In the genomic region with DNA sequence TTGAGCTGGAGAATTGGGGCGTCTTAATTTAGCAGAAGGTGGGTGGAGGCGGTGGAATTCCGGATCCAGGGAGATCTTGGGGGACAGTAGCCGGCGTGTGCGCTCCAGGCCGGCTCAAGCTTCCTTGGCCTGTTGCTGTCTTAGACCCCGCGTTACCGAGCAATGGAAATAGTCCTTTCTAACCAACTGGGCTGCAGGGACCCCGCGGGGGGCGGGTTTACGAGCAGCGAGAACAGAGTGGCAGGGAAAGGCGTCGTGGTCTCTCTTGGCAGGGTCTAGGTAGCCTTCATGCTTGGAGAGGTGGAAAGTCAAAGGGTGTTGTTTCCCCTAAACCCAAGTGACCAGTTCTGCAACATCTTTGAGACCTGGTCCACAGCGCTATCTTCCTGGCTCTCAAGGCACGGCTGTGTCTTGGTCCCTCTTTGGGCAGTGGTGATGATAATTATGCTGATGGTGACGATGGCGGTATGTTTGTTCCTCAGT, we compare ENCODE assay signal across 8 mouse cellular contexts. TPM values are rescaled to one million over a fixed set of nuclear protein-coding genes. Genes with fewer than 3 reads are reported as not detected.
DNase-seq lines count a peak whose midpoint lies in the region; ATAC-seq and TF ChIP-seq lines count a peak whose summit lies in the region.

No protein-coding gene starts in this region.

- ATAC-seq in forebrain, embryonic 15.5 days (replicated peaks), result peak; percentile 57
- peak; percentile 25; the same call in 1 of the 2 replicates for ATAC-seq in midbrain, embryonic 14.5 days (ENCODE audit: low FRiP score, low TSS enrichment)

- H3K27me3 ChIP-seq in forebrain, embryonic 15.5 days, result peaks cover 50% of the 10 kb centered on the region
- peaks cover 49% of the 10 kb centered on the region for H3K27me3 ChIP-seq in midbrain, embryonic 14.5 days (ENCODE audit: control insufficient read depth, insufficient read depth, low read length)

- peak; percentile 20; the same call in 1 of the 2 replicates for TF ChIP-seq POLR2A in bone marrow, adult 2 months (IDR thresholded peaks at IDR 0.05; ENCODE audit: borderline replicate concordance, control insufficient read depth, low read depth, low read length)

- H3K36me3 ChIP-seq in forebrain, embryonic 15.5 days, result no peaks in the 10 kb centered on the region
- no peaks in the 10 kb centered on the region for H3K36me3 ChIP-seq in midbrain, embryonic 14.5 days (ENCODE audit: control insufficient read depth, insufficient read depth, low read length)

- H3K9ac ChIP-seq in forebrain, embryonic 15.5 days (replicated peaks), result peak overlapping the region; percentile 36
- H3K9ac ChIP-seq in midbrain, embryonic 14.5 days (replicated peaks; ENCODE audit: low read length), result peak overlapping the region; percentile 34

- no peak for TF ChIP-seq CTCF in bone marrow, adult 2 months (IDR thresholded peaks at IDR 0.05; ENCODE audit: control insufficient read depth, insufficient read depth, low read length)

- H3K9me3 ChIP-seq in forebrain, embryonic 15.5 days, result no peaks in the 10 kb centered on the region
- no peaks in the 10 kb centered on the region for H3K9me3 ChIP-seq in midbrain, embryonic 14.5 days (ENCODE audit: control insufficient read depth, low read length)

- no peaks in the 10 kb centered on the region; the same call in 1 of the 2 replicates for H3K4me1 ChIP-seq in bone marrow, adult 2 months (ENCODE audit: control insufficient read depth, insufficient read depth, low read length)
- peaks cover 42% of the 10 kb centered on the region for H3K4me1 ChIP-seq in forebrain, embryonic 15.5 days
- peaks cover 8% of the 10 kb centered on the region; the same call in 1 of the 2 replicates for H3K4me1 ChIP-seq in midbrain, embryonic 14.5 days (ENCODE audit: control insufficient read depth, insufficient read depth, low read length)

- peak overlapping the region; percentile 84 for H3K4me2 ChIP-seq in forebrain, embryonic 15.5 days (replicated peaks)
- H3K4me2 ChIP-seq in midbrain, embryonic 14.5 days (ENCODE audit: low read length), result peak overlapping the region; percentile 74

- peak; percentile 12 to 41 for DNase-seq in left cerebral cortex, postnatal 25 days (ENCODE audit: low spot score in 2 of 2)
- no peak for DNase-seq in left cerebral cortex, adult 11 months (ENCODE audit: low spot score)
- peak; percentile 51 for DNase-seq in kidney, postnatal 10 days
- DNase-seq in midbrain, embryonic 14.5 days, result peak; percentile 65
- DNase-seq in spleen, postnatal 36 days (ENCODE audit: low spot score in 2 of 2), result no peak
- no peak for DNase-seq in layer of hippocampus, postnatal 36 days

- no peak overlapping the region for H3K4me3 ChIP-seq in bone marrow, adult 2 months (replicated peaks; ENCODE audit: control insufficient read depth, low read depth, low read length)
- H3K4me3 ChIP-seq in forebrain, embryonic 15.5 days, result peak overlapping the region; percentile 39
- H3K4me3 ChIP-seq in midbrain, embryonic 14.5 days (replicated peaks; ENCODE audit: low read depth, low read length), result peak overlapping the region; percentile 37

- WGBS in bone marrow, adult 2 months, result under 1% methylated on average over 21 of the region's 21 CpGs
- WGBS in forebrain, embryonic 15.5 days, result 0% methylated on average over 21 of the region's 21 CpGs
- WGBS in midbrain, embryonic 14.5 days, result 2% methylated on average over 21 of the region's 21 CpGs

- no peak overlapping the region for H3K27ac ChIP-seq in bone marrow, adult 2 months (ENCODE audit: control insufficient read depth, insufficient read depth, low read depth, low read length, poor library complexity)
- H3K27ac ChIP-seq in forebrain, embryonic 15.5 days (replicated peaks), result no peak overlapping the region
- H3K27ac ChIP-seq in midbrain, embryonic 14.5 days (replicated peaks; ENCODE audit: low read depth, low read length), result no peak overlapping the region

- intact Hi-C loops in left cerebral cortex, postnatal 25 days (cut with DNase I), result loop anchor here (1.0 to 10.0 kb wide), 11 partner anchors 359 to 1469 kb away; a partner anchor contains a TSS

RNA-seq across cellular contexts. Expression of a gene that starts 4.5 kb away (rescaled TPM):
- 10 to 100 TPM; 45.5 to 45.7 TPM for total RNA-seq in left cerebral cortex, postnatal 25 days (2021)
- polyA plus RNA-seq in bone marrow, adult 2 months (2011; ENCODE audit: insufficient read depth, insufficient read length, low replicate concordance, missing spikeins), result 3.7 and 4.1 TPM in 2 replicates
- 7.6 and 8.4 TPM in 2 replicates for polyA plus RNA-seq in forebrain, embryonic 15.5 days (2015; fragmentation: Nextera tagmentation; extraction: Ambion mirVana)
- polyA plus RNA-seq in midbrain, embryonic 14.5 days (2014; fragmentation: Nextera tagmentation; extraction: Ambion mirVana), result 3.6 and 9.4 TPM in 2 replicates
- total RNA-seq in layer of hippocampus, postnatal 36 days (2021), result 10 to 100 TPM; 37.0 to 40.1 TPM

Comparison
In these comparisons a context has a peak if more than half of its experiments do, and no peak if none do; other contexts are left out.
1. DNase-seq: peak in left cerebral cortex, postnatal 25 days (2 of 2), kidney, postnatal 10 days (single experiment) and midbrain, embryonic 14.5 days (single experiment); none in left cerebral cortex, adult 11 months (single experiment), spleen, postnatal 36 days (0 of 2) and layer of hippocampus, postnatal 36 days (0 of 2).